Mouse (Mus musculus) bone marrow macrophage, adult 2 months (primary cell): Measurements from ENCODE around the gene Esp6.

Experiments used
- CTCF ChIP-seq: IDR thresholded peaks from 2 replicates; pipeline ENCODE4 v1.5.1; 2012; ENCODE audit warnings: low read depth, mild to moderate bottlenecking, low read length, moderate library complexity
- POLR2A ChIP-seq: IDR thresholded peaks from 2 replicates; pipeline ENCODE4 v1.6.1; 2012; ENCODE audit warnings: mild to moderate bottlenecking, low read depth, low read length, borderline replicate concordance

DNA sequence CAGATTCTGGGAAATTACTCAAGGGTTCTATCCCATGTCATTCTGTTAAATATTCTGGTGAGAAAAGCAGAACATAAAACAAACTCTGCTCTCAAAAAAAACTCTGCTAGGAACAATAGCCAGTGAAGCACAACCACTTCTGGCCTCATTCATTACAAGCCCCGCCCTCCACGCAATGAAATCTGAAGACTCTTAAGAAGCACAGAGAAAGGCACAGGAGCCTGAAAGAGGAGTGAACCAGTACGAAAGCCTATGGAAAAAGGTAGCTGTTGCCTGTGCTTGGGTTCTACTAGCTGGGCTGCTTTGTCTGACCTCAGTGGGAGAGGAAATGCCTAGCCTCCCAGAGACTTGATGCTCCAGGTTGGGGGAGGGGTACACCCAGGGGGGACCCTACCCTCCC, 41.5 kb upstream of the Esp6 start, which contains the start of gene Esp8:
- TF ChIP-seq CTCF: no peak
- no peak for TF ChIP-seq POLR2A
